Mouse (Mus musculus) heart, embryonic 13.5 days (tissue): ENCODE measurements around the gene Klf15. TPM values are rescaled to one million over a fixed set of nuclear protein-coding genes. Genes with fewer than 3 reads are reported as not detected.
A peak's percentile ranks its signal among the peaks of the same experiment; 100 is the strongest.

Source experiments
- ATAC-seq: fragments of 200-750 bp; cut with Nextera tagmentation; 2 replicates; pipeline ENCODE4 v1.8.0; 2017; ENCODE audit warnings: moderate TSS enrichment; ENCODE audit not compliant: insufficient number of reproducible peaks, low FRiP score, low TSS enrichment; ENCODE audit errors: extremely low read depth
- H3K27ac ChIP-seq: fragments of 300-500 bp; sonication (generic); replicated peaks from 2 replicates; pipeline ENCODE4 v1.5.1; 2015; ENCODE audit warnings: moderate library complexity, mild to moderate bottlenecking, inconsistent platforms
- H3K27me3 ChIP-seq: fragments of 300-500 bp; sonication (generic); replicated peaks from 2 replicates; pipeline ENCODE4 v1.6.1; 2015; ENCODE audit warnings: mild to moderate bottlenecking, inconsistent platforms
- H3K36me3 ChIP-seq: fragments of 300-500 bp; sonication (generic); 2 replicates; pipeline ENCODE4 v1.6.1; 2015; ENCODE audit warnings: mild to moderate bottlenecking, inconsistent platforms
- H3K4me1 ChIP-seq: fragments of 300-500 bp; sonication (generic); 2 replicates; pipeline ENCODE4 v1.6.1; 2015; ENCODE audit warnings: inconsistent platforms
- H3K4me2 ChIP-seq: fragments of 300-500 bp; sonication (generic); 2 replicates; pipeline ENCODE4 v1.6.1; 2015; ENCODE audit warnings: inconsistent platforms, mild to moderate bottlenecking, moderate library complexity
- H3K4me3 ChIP-seq: fragments of 300-500 bp; sonication (generic); 2 replicates; pipeline ENCODE4 v1.5.1; 2015; ENCODE audit warnings: moderate library complexity, mild to moderate bottlenecking, inconsistent platforms
- H3K9ac ChIP-seq: fragments of 300-500 bp; sonication (generic); 2 replicates; pipeline ENCODE4 v1.6.1; 2015; ENCODE audit warnings: inconsistent platforms, mild to moderate bottlenecking, moderate library complexity
- H3K9me3 ChIP-seq: fragments of 300-500 bp; sonication (generic); 2 replicates; pipeline ENCODE4 v1.6.1; 2016; ENCODE audit warnings: inconsistent platforms
- WGBS: fragments of 180-500 bp; shearing (Covaris S2); methylation state at CpG from one replicate; pipeline ENCODE4 v1.1.7; 2015; ENCODE audit warnings: mixed read lengths; 5-methylcytosine and 5-hydroxymethylcytosine counted together
- polyA plus RNA-seq: library from polyadenylated mRNA; unstranded; fragments of >200 nt; fragmentation: Nextera tagmentation; extraction: Ambion mirVana; gene quantifications from 2 replicates; pipeline ENCODE4 v1.2.1, GENCODE M21; 2015

Klf15 gene
- polyA plus RNA-seq, 1 experiment from 2014 or later, result 5.8 TPM

- ATAC-seq, result no peak
- peaks cover 27% of the 10 kb centered on the region for H3K4me1 ChIP-seq
- H3K9ac ChIP-seq, result no peak overlapping the region
- H3K36me3 ChIP-seq, result no peaks in the 10 kb centered on the region
- no peaks in the 10 kb centered on the region for H3K27me3 ChIP-seq
- 0 out of 2 replicates have a peak overlapping the region, but pooled peaks have one; percentile 82 for H3K27ac ChIP-seq
- 75% methylated on average over 3 of the region's 3 CpGs for WGBS
- no peak overlapping the region for H3K4me3 ChIP-seq
- H3K9me3 ChIP-seq, result no peaks in the 10 kb centered on the region
- no peak overlapping the region for H3K4me2 ChIP-seq
These were observed 31.8 kb downstream of the Klf15 start for GRCm38 (mm10) chr6:90494155-90494554.

GRCm38 (mm10) chr6:90494566-90494965 is 32.2 kb downstream of the Klf15 start:
- H3K4me2 ChIP-seq, result no peak overlapping the region
- ATAC-seq, result no peak
- H3K36me3 ChIP-seq, result no peaks in the 10 kb centered on the region
- peaks cover 31% of the 10 kb centered on the region for H3K4me1 ChIP-seq
- no peak overlapping the region for H3K9ac ChIP-seq
- H3K27me3 ChIP-seq, result no peaks in the 10 kb centered on the region
- H3K27ac ChIP-seq, result peak overlapping the region; percentile 82
- WGBS, result 85% methylated on average over 3 of the region's 3 CpGs
- H3K4me3 ChIP-seq, result no peak overlapping the region
- H3K9me3 ChIP-seq, result no peaks in the 10 kb centered on the region

GRCm38 (mm10) chr6:90495282-90495912 is 33.0 kb downstream of the Klf15 start:
- peak overlapping the region; percentile 82 for H3K27ac ChIP-seq
- H3K9me3 ChIP-seq, result no peaks in the 10 kb centered on the region
- H3K4me2 ChIP-seq, result no peak overlapping the region
- no peak overlapping the region for H3K4me3 ChIP-seq
- ATAC-seq, result peak; percentile 27; the same call in 1 of the 2 replicates
- 35% methylated on average over 6 of the region's 7 CpGs for WGBS
- no peaks in the 10 kb centered on the region for H3K36me3 ChIP-seq
- no peaks in the 10 kb centered on the region for H3K27me3 ChIP-seq
- peaks cover 39% of the 10 kb centered on the region for H3K4me1 ChIP-seq
- peak overlapping the region; percentile 47; the same call in 1 of the 2 replicates for H3K9ac ChIP-seq

GRCm38 (mm10) chr6:90496217-90496616 is 33.8 kb downstream of the Klf15 start:
- no peak for ATAC-seq
- H3K4me2 ChIP-seq, result no peak overlapping the region
- no peak overlapping the region; the same call in 1 of the 2 replicates for H3K27ac ChIP-seq
- WGBS, result 39% methylated on average over 3 of the region's 3 CpGs
- no peaks in the 10 kb centered on the region for H3K9me3 ChIP-seq
- no peaks in the 10 kb centered on the region for H3K36me3 ChIP-seq
- no peak overlapping the region for H3K4me3 ChIP-seq
- H3K27me3 ChIP-seq, result no peaks in the 10 kb centered on the region
- peaks cover 47% of the 10 kb centered on the region for H3K4me1 ChIP-seq
- H3K9ac ChIP-seq, result no peak overlapping the region

- H3K9ac ChIP-seq, result no peak overlapping the region
- H3K4me2 ChIP-seq, result no peak overlapping the region
- peak overlapping the region; percentile 38; the same call in 1 of the 2 replicates for H3K27ac ChIP-seq
- no peaks in the 10 kb centered on the region for H3K36me3 ChIP-seq
- WGBS, result 26% methylated on average over 4 of the region's 4 CpGs
- ATAC-seq, result no peak
- H3K4me3 ChIP-seq, result no peak overlapping the region
- peaks cover 55% of the 10 kb centered on the region for H3K4me1 ChIP-seq
- no peaks in the 10 kb centered on the region for H3K9me3 ChIP-seq
- no peaks in the 10 kb centered on the region for H3K27me3 ChIP-seq
These were observed 37.1 kb downstream of the Klf15 start for GRCm38 (mm10) chr6:90499509-90499908.

GRCm38 (mm10) chr6:90501222-90501940 is 39.0 kb downstream of the Klf15 start:
- 56% methylated on average over 8 of the region's 8 CpGs for WGBS
- Histone ChIP-seq H3K4me1 (peaks cover 47% of the 10 kb centered on the region), H3K4me2 (no peak overlapping the region), H3K4me3 (no peak overlapping the region), H3K27me3 (no peaks in the 10 kb centered on the region), H3K9ac (no peak overlapping the region), H3K9me3 (no peaks in the 10 kb centered on the region), H3K36me3 (no peaks in the 10 kb centered on the region), H3K27ac (no peak overlapping the region)
- ATAC-seq, result no peak

GRCm38 (mm10) chr6:90505906-90506305 is 43.5 kb downstream of the Klf15 start:
- Histone ChIP-seq H3K27ac (peak overlapping the region; percentile 91), H3K9me3 (no peaks in the 10 kb centered on the region), H3K9ac (no peak overlapping the region), H3K4me2 (no peak overlapping the region), H3K27me3 (no peaks in the 10 kb centered on the region), H3K4me3 (no peak overlapping the region), H3K4me1 (peaks cover 57% of the 10 kb centered on the region), H3K36me3 (no peaks in the 10 kb centered on the region)
- 30% methylated on average over 6 of the region's 6 CpGs for WGBS
- ATAC-seq, result no peak

- H3K4me2 ChIP-seq, result no peak overlapping the region
- no peak overlapping the region for H3K4me3 ChIP-seq
- H3K9ac ChIP-seq, result peak overlapping the region; percentile 25; the same call in 1 of the 2 replicates
- H3K9me3 ChIP-seq, result no peaks in the 10 kb centered on the region
- no peak for ATAC-seq
- H3K36me3 ChIP-seq, result no peaks in the 10 kb centered on the region
- H3K27me3 ChIP-seq, result no peaks in the 10 kb centered on the region
- 44% methylated on average over 16 of the region's 16 CpGs for WGBS
- peak overlapping the region; percentile 91 for H3K27ac ChIP-seq
- peaks cover 48% of the 10 kb centered on the region for H3K4me1 ChIP-seq
These were observed 44.4 kb downstream of the Klf15 start for GRCm38 (mm10) chr6:90506673-90507311.

GRCm38 (mm10) chr6:90507443-90507842 is 45.1 kb downstream of the Klf15 start:
- Histone ChIP-seq H3K27ac (peak overlapping the region; percentile 91), H3K27me3 (no peaks in the 10 kb centered on the region), H3K4me3 (no peak overlapping the region), H3K9ac (no peak overlapping the region), H3K4me1 (peaks cover 44% of the 10 kb centered on the region), H3K9me3 (no peaks in the 10 kb centered on the region), H3K36me3 (no peaks in the 10 kb centered on the region), H3K4me2 (no peak overlapping the region)
- ATAC-seq, result no peak

GRCm38 (mm10) chr6:90508197-90508624 is 45.8 kb downstream of the Klf15 start:
- H3K9ac ChIP-seq, result peak overlapping the region; percentile 21; the same call in 1 of the 2 replicates
- no peaks in the 10 kb centered on the region for H3K36me3 ChIP-seq
- no peaks in the 10 kb centered on the region for H3K27me3 ChIP-seq
- 24% methylated on average over 4 of the region's 4 CpGs for WGBS
- H3K4me2 ChIP-seq, result peak overlapping the region; percentile 29
- H3K4me3 ChIP-seq, result no peak overlapping the region
- ATAC-seq, result peak; percentile 26; the same call in 1 of the 2 replicates
- H3K4me1 ChIP-seq, result peaks cover 44% of the 10 kb centered on the region
- peak overlapping the region; percentile 91 for H3K27ac ChIP-seq
- no peaks in the 10 kb centered on the region for H3K9me3 ChIP-seq

- H3K9me3 ChIP-seq, result no peaks in the 10 kb centered on the region
- no peak for ATAC-seq
- H3K27ac ChIP-seq, result peak overlapping the region; percentile 91
- 28% methylated on average over 6 of the region's 6 CpGs for WGBS
- no peak overlapping the region for H3K9ac ChIP-seq
- H3K27me3 ChIP-seq, result no peaks in the 10 kb centered on the region
- no peaks in the 10 kb centered on the region for H3K36me3 ChIP-seq
- no peak overlapping the region for H3K4me3 ChIP-seq
- peaks cover 44% of the 10 kb centered on the region for H3K4me1 ChIP-seq
- H3K4me2 ChIP-seq, result no peak overlapping the region
These were observed 46.7 kb downstream of the Klf15 start for GRCm38 (mm10) chr6:90509085-90509484.
